Mouse (Mus musculus) heart, adult 2 months (tissue): ENCODE results near the gene Tnk1.

Source experiments
- CTCF ChIP-seq: fragments of 200-600 bp; IDR thresholded peaks from 2 replicates; pipeline ENCODE4 v1.8.1; 2022; ENCODE audit warnings: antibody characterized with exemption, mild to moderate bottlenecking, moderate library complexity
- EP300 ChIP-seq: fragments of 200-500 bp; IDR thresholded peaks from 2 replicates; pipeline ENCODE4 v1.6.1; 2011; ENCODE audit warnings: low read depth, low read length, control low read depth; ENCODE audit not compliant: insufficient read depth
- POLR2A ChIP-seq: fragments of 200-500 bp; IDR thresholded peaks from 2 replicates; pipeline ENCODE4 v1.6.1; 2011; ENCODE audit warnings: mild to moderate bottlenecking, low read depth, low read length, control low read depth; ENCODE audit not compliant: insufficient read depth

- TF ChIP-seq CTCF: no peak
- no peak for TF ChIP-seq EP300
- TF ChIP-seq POLR2A: no peak
Measured at GRCm38 (mm10) chr11:69881787-69882670, 23.5 kb upstream of the Tnk1 start.
